Mouse (Mus musculus) forebrain, embryonic 14.5 days (tissue): ENCODE results near the gene Edc3. TPM values are rescaled to one million over a fixed set of nuclear protein-coding genes. Genes with fewer than 3 reads are reported as not detected.
"Not testable (repeated sequence)": the region's sequence is repeated elsewhere in the genome, so short reads cannot be mapped to it uniquely, and the experiment has no call there.

Source experiments
- ATAC-seq: fragments of 200-750 bp; cut with Nextera tagmentation; 2 replicates; pipeline ENCODE4 v1.8.0; 2017; ENCODE audit warnings: mild to moderate bottlenecking, moderate library complexity
- DNase-seq: peaks from one replicate; pipeline ENCODE4 v3.0.0-alpha.2; 2015; ENCODE audit warnings: low spot score
- H3K27ac ChIP-seq: fragments of 300-500 bp; sonication (generic); 2 replicates; pipeline ENCODE4 v1.5.1; 2014; ENCODE audit warnings: low read depth, mild to moderate bottlenecking, control low read depth, low read length, moderate library complexity
- H3K27me3 ChIP-seq: fragments of 300-500 bp; sonication (generic); replicated peaks from 2 replicates; pipeline ENCODE4 v1.6.1; 2014; ENCODE audit warnings: low read length, control low read depth, mixed read lengths; ENCODE audit not compliant: control insufficient read depth, insufficient read depth
- H3K36me3 ChIP-seq: fragments of 300-500 bp; sonication (generic); 2 replicates; pipeline ENCODE4 v1.6.1; 2014; ENCODE audit warnings: low read length, control low read depth; ENCODE audit not compliant: control insufficient read depth, insufficient read depth
- H3K4me1 ChIP-seq: fragments of 300-500 bp; sonication (generic); 2 replicates; pipeline ENCODE4 v1.6.1; 2014; ENCODE audit warnings: antibody characterized with exemption, low read length, control low read depth; ENCODE audit not compliant: control insufficient read depth, insufficient read depth
- H3K4me2 ChIP-seq: fragments of 300-500 bp; sonication (generic); 2 replicates; pipeline ENCODE4 v1.6.1; 2014; ENCODE audit warnings: mild to moderate bottlenecking, control low read depth, low read length
- H3K4me3 ChIP-seq: fragments of 300-500 bp; sonication (generic); 2 replicates; pipeline ENCODE4 v1.5.1; 2014; ENCODE audit warnings: low read depth, low read length, control low read depth
- H3K9ac ChIP-seq: fragments of 300-500 bp; sonication (generic); 2 replicates; pipeline ENCODE4 v1.6.1; 2014; ENCODE audit warnings: mild to moderate bottlenecking, low read length, control low read depth, moderate library complexity
- H3K9me3 ChIP-seq: fragments of 300-500 bp; sonication (generic); replicated peaks from 2 replicates; pipeline ENCODE4 v1.6.1; 2016; ENCODE audit warnings: low read length, control low read depth, mixed read lengths; ENCODE audit not compliant: control insufficient read depth
- WGBS: fragments of 180-500 bp; shearing (Covaris S2); extraction: QIAGEN DNeasy Blood & Tissue Kit; methylation state at CpG from one replicate; pipeline ENCODE4 v1.1.7; 2014; 5-methylcytosine and 5-hydroxymethylcytosine counted together
- polyA plus RNA-seq: library from polyadenylated mRNA; unstranded; fragments of >200 nt; fragmentation: Nextera tagmentation; extraction: Ambion mirVana; gene quantifications from 2 replicates; pipeline ENCODE4 v1.2.1, GENCODE M21; 2014

Edc3 gene
- polyA plus RNA-seq, 1 experiment from 2014 or later: 28.9 TPM

- no peak for ATAC-seq
- no peaks in the 10 kb centered on the region for H3K36me3 ChIP-seq
- 89% methylated on average over 2 of the region's 2 CpGs for WGBS
These were observed 19.7 kb upstream of the Edc3 start for GRCm38 (mm10) chr9:57688606-57689005.

DNA sequence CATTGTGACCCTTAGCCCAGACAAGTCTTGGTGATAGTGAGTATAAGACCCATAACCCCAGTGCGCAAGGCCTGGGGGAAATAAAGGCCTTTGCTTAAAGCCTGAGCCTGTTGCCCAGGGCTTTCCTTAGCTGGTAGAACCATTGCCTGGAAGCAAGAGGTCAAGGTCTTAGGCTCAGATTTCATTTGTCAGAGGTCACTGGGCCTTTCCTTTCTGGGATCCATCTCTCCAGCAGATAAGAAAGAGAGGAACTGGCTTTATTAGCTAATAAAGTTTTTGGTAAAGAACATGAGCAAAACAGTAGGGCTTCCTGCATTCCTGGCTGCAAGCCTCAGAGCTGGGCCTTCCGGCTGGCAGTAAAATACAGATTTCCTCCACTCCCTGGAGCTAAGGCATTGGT lies 14.2 kb upstream of the Edc3 start:
- ATAC-seq (no peak), DNase-seq (no peak)
- Histone ChIP-seq H3K9ac (no peak overlapping the region), H3K4me2 (no peak overlapping the region), H3K4me1 (no peaks in the 10 kb centered on the region), H3K27me3 (peaks cover 28% of the 10 kb centered on the region), H3K4me3 (no peak overlapping the region), H3K36me3 (no peaks in the 10 kb centered on the region), H3K27ac (no peak overlapping the region), H3K9me3 (no peaks in the 10 kb centered on the region)
- WGBS: 92% methylated on average over 2 of the region's 2 CpGs

More at GRCm38 (mm10) chr9:57688606-57689005, 19.7 kb upstream of the Edc3 start:
- Histone ChIP-seq H3K27me3 (0 out of 2 replicates have a peak, but pooled peaks cover under 1% of the 10 kb centered on the region), H3K9me3 (no peaks in the 10 kb centered on the region), H3K9ac (no peak overlapping the region), H3K27ac (no peak overlapping the region), H3K4me2 (no peak overlapping the region), H3K4me1 (no peaks in the 10 kb centered on the region), H3K4me3 (no peak overlapping the region)
- no peak for DNase-seq

DNA sequence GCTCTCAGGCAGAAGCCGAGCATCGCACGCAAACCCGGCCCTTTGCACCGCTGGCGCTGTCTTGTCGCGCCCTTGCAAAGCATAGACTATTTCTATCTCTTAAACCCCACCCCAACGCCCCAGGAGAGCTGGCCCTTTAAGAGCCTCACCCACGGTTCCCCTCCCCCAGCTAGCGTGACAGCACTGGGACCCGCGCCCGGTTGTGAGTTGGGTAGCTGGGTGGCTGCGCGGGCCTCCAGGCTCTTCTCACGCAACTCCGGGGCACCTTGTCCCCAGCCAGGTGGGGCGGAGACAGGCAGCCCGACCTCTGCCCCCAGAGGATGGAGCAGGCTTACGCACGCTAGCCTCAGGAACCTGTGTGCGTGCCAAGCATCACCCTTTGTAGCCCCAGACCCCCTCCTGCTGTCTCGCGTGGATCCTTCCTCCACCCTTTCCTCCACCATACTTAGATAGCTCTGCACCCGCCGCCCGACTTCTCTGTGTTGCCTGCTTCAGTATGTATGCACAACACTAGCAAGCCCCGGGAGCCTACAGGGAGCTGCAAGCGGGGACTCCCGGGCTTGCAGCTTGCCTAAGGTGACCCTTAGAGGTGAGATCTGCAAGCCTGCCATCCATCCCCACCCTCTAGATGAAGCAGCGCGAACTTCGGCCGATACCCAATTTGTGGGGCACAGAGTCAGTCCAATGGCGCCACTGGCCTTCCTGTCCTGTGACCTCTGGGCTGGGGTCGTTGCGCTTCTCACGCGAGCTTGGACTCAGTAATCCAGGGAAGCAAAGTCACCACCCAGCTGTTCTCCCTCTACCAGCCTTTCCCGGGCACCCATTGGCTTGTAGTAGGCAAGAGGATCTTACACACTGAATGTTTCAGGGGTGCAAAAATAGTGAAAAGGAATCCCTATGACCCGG lies 11.7 kb upstream of the Edc3 start:
- 1% methylated on average over 40 of the region's 42 CpGs for whole genome bisulfite sequencing

DNA sequence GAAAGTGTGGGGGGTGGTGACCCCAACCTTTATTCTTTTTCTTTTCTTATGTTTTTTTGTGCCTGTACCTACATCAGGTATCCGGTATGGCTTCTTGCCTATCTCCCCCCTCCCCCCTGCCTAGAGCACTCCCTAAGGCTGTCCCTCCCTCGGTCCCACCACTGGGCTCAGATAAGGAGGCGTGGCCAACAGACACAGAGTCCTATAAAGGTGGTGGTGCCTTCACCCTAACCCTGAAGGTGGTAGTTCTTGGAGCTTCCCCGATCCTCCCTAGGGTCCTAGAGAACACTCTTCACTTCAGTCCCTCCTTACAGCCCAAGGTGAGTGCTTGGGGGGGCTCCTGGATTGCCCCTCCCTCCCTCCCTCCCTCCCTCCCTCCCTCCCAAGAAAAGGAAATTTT lies 11.0 kb upstream of the Edc3 start:
- Histone ChIP-seq H3K4me2 (no peak overlapping the region), H3K9ac (no peak overlapping the region), H3K9me3 (no peaks in the 10 kb centered on the region), H3K4me1 (no peaks in the 10 kb centered on the region), H3K36me3 (no peaks in the 10 kb centered on the region), H3K4me3 (no peak overlapping the region), H3K27ac (no peak overlapping the region), H3K27me3 (peaks cover 28% of the 10 kb centered on the region)
- WGBS: 15% methylated on average over 4 of the region's 4 CpGs
- ATAC-seq: no peak
- no peak for DNase-seq

More for the DNA sequence above, 11.7 kb upstream of the Edc3 start:
- Histone ChIP-seq H3K4me3 (peak overlapping the region; percentile 39), H3K9ac (peak overlapping the region; percentile 61), H3K36me3 (no peaks in the 10 kb centered on the region), H3K4me1 (no peaks in the 10 kb centered on the region), H3K4me2 (peak overlapping the region; percentile 72), H3K27me3 (peaks cover 28% of the 10 kb centered on the region), H3K9me3 (no peaks in the 10 kb centered on the region), H3K27ac (no peak overlapping the region)
- peak; percentile 77 for ATAC-seq
- DNase-seq: peak; percentile 78

GRCm38 (mm10) chr9:57698466-57699150 lies 9.7 kb upstream of the Edc3 start:
- Histone ChIP-seq H3K27ac (no peak overlapping the region), H3K27me3 (peaks cover 28% of the 10 kb centered on the region), H3K4me1 (no peaks in the 10 kb centered on the region), H3K4me2 (no peak overlapping the region), H3K4me3 (no peak overlapping the region), H3K36me3 (no peaks in the 10 kb centered on the region), H3K9me3 (no peaks in the 10 kb centered on the region), H3K9ac (no peak overlapping the region)
- DNase-seq (peak; percentile 64), ATAC-seq (no peak)
- 78% methylated on average over 1 of the region's 1 CpGs for WGBS

DNA sequence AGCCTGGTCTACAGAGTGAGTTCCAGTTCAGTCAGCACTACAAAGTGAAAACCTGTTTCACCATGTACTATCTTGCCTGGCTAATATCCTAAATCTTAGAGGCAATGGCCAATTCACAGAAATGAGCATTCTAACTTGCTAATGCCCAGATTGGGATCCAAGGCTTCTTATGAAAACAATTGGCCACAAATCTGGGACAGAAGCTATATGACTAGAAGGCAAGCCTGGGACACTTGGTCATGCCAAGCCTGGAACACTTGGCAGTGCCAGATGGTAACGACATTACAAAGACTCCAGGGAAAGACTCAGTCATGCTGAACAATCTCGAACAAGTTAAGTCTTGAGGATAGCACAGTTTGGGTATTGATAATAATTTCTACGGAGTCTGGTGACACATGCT lies 1.8 kb upstream of the Edc3 start:
- no peaks in the 10 kb centered on the region for H3K27me3 ChIP-seq
- 81% methylated on average over 3 of the region's 3 CpGs for WGBS
- H3K27ac ChIP-seq: no peak overlapping the region
- no peak for ATAC-seq
- H3K4me3 ChIP-seq: no peak overlapping the region
- no peak overlapping the region for H3K4me2 ChIP-seq
- no peak for DNase-seq
- no peak overlapping the region for H3K9ac ChIP-seq
- 0 out of 2 replicates have a peak, but pooled peaks cover 2% of the 10 kb centered on the region for H3K36me3 ChIP-seq
- H3K9me3 ChIP-seq: no peaks in the 10 kb centered on the region
- peaks cover 8% of the 10 kb centered on the region for H3K4me1 ChIP-seq

DNA sequence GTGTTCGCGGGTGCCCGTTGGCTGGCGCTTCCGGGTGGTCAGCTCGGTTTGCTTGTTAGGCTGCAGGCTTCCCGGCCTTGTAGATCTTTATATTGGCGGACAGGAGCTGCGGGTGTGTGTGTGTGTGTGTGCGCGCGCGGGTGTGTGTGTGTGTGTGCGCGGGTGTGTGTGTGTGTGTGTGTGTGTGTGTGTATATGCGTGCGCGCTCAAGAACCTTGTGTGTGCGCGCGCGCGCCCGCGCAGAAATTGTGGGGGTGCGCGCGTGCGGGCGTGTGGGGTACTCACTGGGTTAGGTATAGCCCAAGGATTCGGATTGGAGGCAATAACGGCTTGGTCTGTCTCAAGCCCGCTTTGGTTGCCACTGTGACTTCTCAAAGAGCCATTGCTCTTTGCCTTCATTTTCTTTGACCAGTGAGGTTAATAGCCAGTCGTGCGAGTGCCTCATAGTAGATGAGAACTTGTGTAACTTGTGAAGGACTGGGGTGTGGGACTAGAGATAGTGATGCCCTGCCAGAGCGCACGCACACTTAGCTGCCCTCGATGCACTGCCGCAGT lies 457 bp downstream of the Edc3 start:
- Histone ChIP-seq H3K27ac (peak overlapping the region; percentile 74), H3K4me3 (peak overlapping the region; percentile 84), H3K27me3 (no peaks in the 10 kb centered on the region), H3K4me2 (peak overlapping the region; percentile 83), H3K9ac (peak overlapping the region; percentile 85), H3K36me3 (peaks cover 12% of the 10 kb centered on the region; the same call in 1 of the 2 replicates), H3K4me1 (peaks cover 8% of the 10 kb centered on the region), H3K9me3 (no peaks in the 10 kb centered on the region)
- ATAC-seq (peak; percentile 79), DNase-seq (peak; percentile 51)
- WGBS: 4% methylated on average over 38 of the region's 39 CpGs

- not testable (repeated sequence) for H3K9ac ChIP-seq, H3K4me1 ChIP-seq, ATAC-seq, H3K4me2 ChIP-seq, H3K27ac ChIP-seq, DNase-seq, H3K4me3 ChIP-seq, H3K9me3 ChIP-seq, H3K27me3 ChIP-seq
- WGBS: 98% methylated on average over 5 of the region's 5 CpGs
- H3K36me3 ChIP-seq: peaks cover 24% of the 10 kb centered on the region
These were observed 1.9 kb downstream of the Edc3 start for GRCm38 (mm10) chr9:57710214-57710613.
